Mouse (Mus musculus) lung, embryonic 15.5 days (tissue): ENCODE measurements around the gene Pfn4. TPM values are rescaled to one million over a fixed set of nuclear protein-coding genes. Genes with fewer than 3 reads are reported as not detected.
A peak's percentile ranks its signal among the peaks of the same experiment; 100 is the strongest.
"Not testable (repeated sequence)": the region's sequence is repeated elsewhere in the genome, so short reads cannot be mapped to it uniquely, and the experiment has no call there.

ENCODE experiments used
- ATAC-seq: fragments of 200-750 bp; cut with Nextera tagmentation; 2 replicates; pipeline ENCODE4 v1.8.0; 2017; ENCODE audit warnings: moderate number of reproducible peaks, borderline replicate concordance; ENCODE audit not compliant: low FRiP score, low TSS enrichment; ENCODE audit errors: extremely low read depth
- H3K27ac ChIP-seq: fragments of 300-500 bp; sonication (generic); 2 replicates; pipeline ENCODE4 v1.5.1; 2015; ENCODE audit warnings: moderate library complexity, mild to moderate bottlenecking, inconsistent platforms
- H3K27me3 ChIP-seq: fragments of 300-500 bp; sonication (generic); 2 replicates; pipeline ENCODE4 v1.6.1; 2015; ENCODE audit warnings: inconsistent platforms
- H3K36me3 ChIP-seq: fragments of 300-500 bp; sonication (generic); 2 replicates; pipeline ENCODE4 v1.6.1; 2015; ENCODE audit warnings: inconsistent platforms
- H3K4me1 ChIP-seq: fragments of 300-500 bp; sonication (generic); 2 replicates; pipeline ENCODE4 v1.6.1; 2015; ENCODE audit warnings: inconsistent platforms
- H3K4me2 ChIP-seq: fragments of 300-500 bp; sonication (generic); 2 replicates; pipeline ENCODE4 v1.6.1; 2015; ENCODE audit warnings: inconsistent platforms, mild to moderate bottlenecking, moderate library complexity
- H3K4me3 ChIP-seq: fragments of 300-500 bp; sonication (generic); 2 replicates; pipeline ENCODE4 v1.5.1; 2015; ENCODE audit warnings: mild to moderate bottlenecking, inconsistent platforms
- H3K9ac ChIP-seq: fragments of 300-500 bp; sonication (generic); 2 replicates; pipeline ENCODE4 v1.6.1; 2015; ENCODE audit warnings: inconsistent platforms
- H3K9me3 ChIP-seq: fragments of 300-500 bp; sonication (generic); 2 replicates; pipeline ENCODE4 v1.6.1; 2016; ENCODE audit warnings: inconsistent platforms
- WGBS: fragments of 180-500 bp; shearing (Covaris S2); methylation state at CpG from one replicate; pipeline ENCODE4 v1.1.7; 2015; 5-methylcytosine and 5-hydroxymethylcytosine counted together
- polyA plus RNA-seq: library from polyadenylated mRNA; unstranded; fragments of >200 nt; fragmentation: Nextera tagmentation; extraction: Ambion mirVana; gene quantifications from 2 replicates; pipeline ENCODE4 v1.2.1, GENCODE M21; 2015

Gene Pfn4
- polyA plus RNA-seq: 1.7 and 1.8 TPM in 2 replicates

- Histone ChIP-seq H3K27ac (peak within 1 kb of the TSS; percentile 87), H3K9ac (peak within 1 kb of the TSS; percentile 76), H3K36me3 (no peaks in the 10 kb centered on the region), H3K4me1 (0 out of 2 replicates have a peak, but pooled peaks cover 5% of the 10 kb centered on the region), H3K27me3 (no peaks in the 10 kb centered on the region), H3K4me2 (peak within 1 kb of the TSS; percentile 74), H3K4me3 (peak within 1 kb of the TSS; percentile 64), H3K9me3 (no peaks in the 10 kb centered on the region)
- 2% methylated on average over 61 of the region's 61 CpGs for WGBS
- ATAC-seq: peak; percentile 98
Measured at GRCm38 (mm10) chr12:4768492-4769332, at the start of gene Pfn4, which contains the start of gene Fam228b. Gene Pfn4, plus strand, starts transcription at chr12:4769022. Gene Fam228b, minus strand, starts transcription at chr12:4769267.

GRCm38 (mm10) chr12:4719066-4719761 lies 49.6 kb upstream of the Pfn4 start:
- Histone ChIP-seq H3K4me3 (no peak overlapping the region), H3K9ac (no peak overlapping the region), H3K27me3 (no peaks in the 10 kb centered on the region), H3K4me2 (no peak overlapping the region), H3K36me3 (no peaks in the 10 kb centered on the region), H3K4me1 (no peaks in the 10 kb centered on the region), H3K27ac (no peak overlapping the region), H3K9me3 (no peaks in the 10 kb centered on the region)
- no peak for ATAC-seq
- WGBS: 57% methylated on average over 13 of the region's 13 CpGs

- no peak; the same call in 1 of the 2 replicates for ATAC-seq
- 71% methylated on average over 17 of the region's 17 CpGs for WGBS
- H3K4me1 ChIP-seq: no peaks in the 10 kb centered on the region
Measured at GRCm38 (mm10) chr12:4719762-4720754, 48.8 kb upstream of the Pfn4 start.

GRCm38 (mm10) chr12:4729165-4729564 lies 39.7 kb upstream of the Pfn4 start:
- H3K9ac ChIP-seq: no peak overlapping the region
- H3K4me3 ChIP-seq: no peak overlapping the region
- H3K9me3 ChIP-seq: no peaks in the 10 kb centered on the region
- H3K4me2 ChIP-seq: no peak overlapping the region
- H3K27me3 ChIP-seq: no peaks in the 10 kb centered on the region
- H3K36me3 ChIP-seq: no peaks in the 10 kb centered on the region
- no peak for ATAC-seq
- 83% methylated on average over 3 of the region's 3 CpGs for WGBS
- H3K4me1 ChIP-seq: no peaks in the 10 kb centered on the region
- no peak overlapping the region for H3K27ac ChIP-seq

More at GRCm38 (mm10) chr12:4719762-4720754, 48.8 kb upstream of the Pfn4 start:
- Histone ChIP-seq H3K4me3 (no peak overlapping the region), H3K9ac (no peak overlapping the region), H3K27me3 (no peaks in the 10 kb centered on the region), H3K36me3 (no peaks in the 10 kb centered on the region), H3K27ac (no peak overlapping the region), H3K4me2 (no peak overlapping the region), H3K9me3 (no peaks in the 10 kb centered on the region)

- Histone ChIP-seq H3K4me2 (no peak overlapping the region), H3K27ac (no peak overlapping the region), H3K4me1 (no peaks in the 10 kb centered on the region), H3K36me3 (no peaks in the 10 kb centered on the region), H3K9ac (no peak overlapping the region), H3K9me3 (no peaks in the 10 kb centered on the region), H3K4me3 (no peak overlapping the region), H3K27me3 (no peaks in the 10 kb centered on the region)
- peak; percentile 39; the same call in 1 of the 2 replicates for ATAC-seq
- WGBS: 38% methylated on average over 4 of the region's 4 CpGs
Measured at GRCm38 (mm10) chr12:4731629-4732028, 37.2 kb upstream of the Pfn4 start.

GRCm38 (mm10) chr12:4732332-4732731 lies 36.5 kb upstream of the Pfn4 start:
- no peak overlapping the region for H3K9ac ChIP-seq
- no peaks in the 10 kb centered on the region for H3K4me1 ChIP-seq
- no peak overlapping the region for H3K27ac ChIP-seq
- ATAC-seq: no peak
- 51% methylated on average over 4 of the region's 4 CpGs for WGBS
- no peak overlapping the region for H3K4me3 ChIP-seq
- H3K27me3 ChIP-seq: no peaks in the 10 kb centered on the region
- H3K36me3 ChIP-seq: no peaks in the 10 kb centered on the region
- no peaks in the 10 kb centered on the region for H3K9me3 ChIP-seq
- H3K4me2 ChIP-seq: no peak overlapping the region

GRCm38 (mm10) chr12:4738031-4738576 lies 30.7 kb upstream of the Pfn4 start, which contains the start of gene Fam228a:
Gene Fam228a, minus strand, starts transcription at chr12:4738430.
- no peak for ATAC-seq

GRCm38 (mm10) chr12:4740823-4741222 lies 28.0 kb upstream of the Pfn4 start:
- Histone ChIP-seq H3K27ac (no peak overlapping the region), H3K4me3 (no peak overlapping the region), H3K9me3 (no peaks in the 10 kb centered on the region), H3K4me1 (no peaks in the 10 kb centered on the region), H3K9ac (no peak overlapping the region), H3K27me3 (no peaks in the 10 kb centered on the region), H3K36me3 (no peaks in the 10 kb centered on the region), H3K4me2 (no peak overlapping the region)
- no peak for ATAC-seq
- 74% methylated on average over 7 of the region's 7 CpGs for WGBS

More at GRCm38 (mm10) chr12:4738031-4738576, 30.7 kb upstream of the Pfn4 start, which contains the start of gene Fam228a:
- no peaks in the 10 kb centered on the region for H3K4me1 ChIP-seq
- H3K4me2 ChIP-seq: no peak within 1 kb of the TSS
- WGBS: 87% methylated on average over 18 of the region's 18 CpGs
- H3K9ac ChIP-seq: no peak within 1 kb of the TSS
- no peaks in the 10 kb centered on the region for H3K27me3 ChIP-seq
- no peak within 1 kb of the TSS for H3K27ac ChIP-seq
- no peaks in the 10 kb centered on the region for H3K9me3 ChIP-seq
- no peaks in the 10 kb centered on the region for H3K36me3 ChIP-seq
- no peak within 1 kb of the TSS for H3K4me3 ChIP-seq

GRCm38 (mm10) chr12:4742183-4742582 lies 26.6 kb upstream of the Pfn4 start:
- H3K27ac ChIP-seq: no peak overlapping the region
- no peak overlapping the region for H3K4me3 ChIP-seq
- no peaks in the 10 kb centered on the region for H3K36me3 ChIP-seq
- no peak for ATAC-seq
- no peaks in the 10 kb centered on the region for H3K27me3 ChIP-seq
- no peak overlapping the region for H3K9ac ChIP-seq
- H3K4me2 ChIP-seq: no peak overlapping the region
- no peaks in the 10 kb centered on the region for H3K9me3 ChIP-seq
- 81% methylated on average over 3 of the region's 3 CpGs for WGBS
- no peaks in the 10 kb centered on the region for H3K4me1 ChIP-seq

- ATAC-seq: no peak
- 88% methylated on average over 10 of the region's 10 CpGs for WGBS
- Histone ChIP-seq H3K4me1 (no peaks in the 10 kb centered on the region), H3K27me3 (no peaks in the 10 kb centered on the region), H3K4me2 (no peak overlapping the region), H3K9me3 (no peaks in the 10 kb centered on the region), H3K4me3 (no peak overlapping the region), H3K27ac (no peak overlapping the region), H3K36me3 (no peaks in the 10 kb centered on the region), H3K9ac (no peak overlapping the region)
Measured at GRCm38 (mm10) chr12:4744486-4744885, 24.3 kb upstream of the Pfn4 start.

GRCm38 (mm10) chr12:4754451-4754850 lies 14.4 kb upstream of the Pfn4 start:
- not testable (repeated sequence) for H3K9ac ChIP-seq, H3K4me2 ChIP-seq, H3K9me3 ChIP-seq, H3K36me3 ChIP-seq, ATAC-seq, H3K4me3 ChIP-seq, H3K27me3 ChIP-seq, H3K4me1 ChIP-seq, H3K27ac ChIP-seq
- WGBS: 87% methylated on average over 4 of the region's 4 CpGs
